Comparison of ENCODE assay signal across 34 mouse cellular contexts in genomic region chr13:112651183-112651582, GRCm38 (mm10). TPM values are rescaled to one million over a fixed set of nuclear protein-coding genes. Genes with fewer than 3 reads are reported as not detected.
"Had no signal": no experiment of that assay in that cellular context is flagged by ENCODE, and none has a peak within 500 bp of the region (broad histone marks: within the 10 kb centered on the region; RNA-seq: fewer than 3 reads in every experiment).

No protein-coding gene starts in this region.

- H3K9ac ChIP-seq: heart, embryonic 12.5 days; hindbrain, embryonic 12.5 days; hindbrain, embryonic 14.5 days; kidney, embryonic 15.5 days; limb, embryonic 13.5 days; limb, embryonic 15.5 days; liver, embryonic 12.5 days; liver, embryonic 14.5 days had no signal

- H3K27me3 ChIP-seq: heart, embryonic 12.5 days; hindbrain, embryonic 12.5 days; kidney, embryonic 15.5 days; limb, embryonic 13.5 days; limb, embryonic 15.5 days had no signal

- H3K4me2 ChIP-seq: hindbrain, embryonic 12.5 days; hindbrain, embryonic 14.5 days; kidney, embryonic 15.5 days; limb, embryonic 13.5 days; liver, embryonic 12.5 days had no signal

- ATAC-seq: hindbrain, embryonic 16.5 days; inflammation-experienced regulatory T-cells, adult 6 months; liver, embryonic 12.5 days had no signal

- H3K9me3 ChIP-seq: limb, embryonic 15.5 days had no signal

- H3K4me1 ChIP-seq: heart, embryonic 12.5 days; hindbrain, embryonic 12.5 days; kidney, embryonic 15.5 days; limb, embryonic 13.5 days; limb, embryonic 15.5 days had no signal

- H3K4me3 ChIP-seq: gastrocnemius, adult 2 months; heart, embryonic 12.5 days; hindbrain, embryonic 12.5 days; kidney, embryonic 15.5 days; limb, embryonic 13.5 days; limb, embryonic 15.5 days; liver, embryonic 12.5 days had no signal

- DNase-seq: gastrocnemius, adult 2 months; gastrocnemius, postnatal 10 days; gastrocnemius, postnatal 25 days; heart, adult 18-20 months; heart, postnatal 10 days; heart, postnatal 4 days; kidney, adult 11 months; kidney, adult 2 months; kidney, adult 9 months; kidney, postnatal 14 days; kidney, postnatal 36 days; layer of hippocampus, adult 9-11 months; layer of hippocampus, postnatal 36 days; left cerebral cortex, postnatal 4 days had no signal

- H3K27ac ChIP-seq: gastrocnemius, adult 2 months; heart, embryonic 10.5 days; hindbrain, embryonic 10.5 days; hindbrain, embryonic 12.5 days; hindbrain, embryonic 14.5 days; kidney, embryonic 15.5 days; kidney, postnatal 0 days; limb, embryonic 13.5 days; limb, embryonic 15.5 days; liver, embryonic 12.5 days; liver, embryonic 14.5 days had no signal

- H3K36me3 ChIP-seq: heart, embryonic 10.5 days; heart, embryonic 12.5 days; hindbrain, embryonic 12.5 days; kidney, embryonic 15.5 days; limb, embryonic 15.5 days had no signal

RNA-seq across cellular contexts. Expression of gene Ddx4, which starts 1.1 kb away (rescaled TPM):
- total RNA-seq: gastrocnemius, adult 2 months; gastrocnemius, postnatal 25 days; gastrocnemius, postnatal 4 days; granulocyte monocyte progenitor cell, adult 5-6 weeks; heart, postnatal 25 days; liver, adult 2 months had no signal
- polyA plus RNA-seq: inflammation-experienced regulatory T-cells, adult 6 months; large intestine, adult 2 months; liver, adult 2 months had no signal

RNA-seq across cellular contexts. Expression of gene Il31ra, which starts 57.0 kb away (rescaled TPM):
- total RNA-seq: gastrocnemius, postnatal 25 days; heart, adult 18-20 months; heart, adult 8-10 months; heart, postnatal 25 days; heart, postnatal 4 days; left cerebral cortex, postnatal 4 days; liver, adult 2 months had no signal
- polyA plus RNA-seq: hindbrain, embryonic 10.5 days; hindbrain, embryonic 12.5 days; large intestine, adult 2 months; limb, embryonic 11.5 days; liver, adult 2 months had no signal
